Mouse (Mus musculus) small intestine, adult 2 months (tissue): Measurements from ENCODE around the gene Btbd8.

Source experiments
- CTCF ChIP-seq: fragments of 200-500 bp; IDR thresholded peaks from 2 replicates; pipeline ENCODE4 v1.5.1; 2012; ENCODE audit warnings: low read depth, mild to moderate bottlenecking, control low read depth, inconsistent platforms, low read length, moderate library complexity, mixed read lengths; ENCODE audit not compliant: insufficient replicate concordance, insufficient read length; ENCODE audit errors: extremely low read depth
- POLR2A ChIP-seq: fragments of 200-500 bp; IDR thresholded peaks from 2 replicates; pipeline ENCODE4 v1.6.1; 2012; ENCODE audit warnings: low read depth, mild to moderate bottlenecking, control low read depth, inconsistent platforms, low read length, moderate library complexity

GRCm38 (mm10) chr5:107448784-107449183 lies 11.0 kb downstream of the Btbd8 start:
- TF ChIP-seq CTCF, result no peak
- no peak for TF ChIP-seq POLR2A
